Mouse (Mus musculus): Measurements from ENCODE around the gene Hcn1.

DNA sequence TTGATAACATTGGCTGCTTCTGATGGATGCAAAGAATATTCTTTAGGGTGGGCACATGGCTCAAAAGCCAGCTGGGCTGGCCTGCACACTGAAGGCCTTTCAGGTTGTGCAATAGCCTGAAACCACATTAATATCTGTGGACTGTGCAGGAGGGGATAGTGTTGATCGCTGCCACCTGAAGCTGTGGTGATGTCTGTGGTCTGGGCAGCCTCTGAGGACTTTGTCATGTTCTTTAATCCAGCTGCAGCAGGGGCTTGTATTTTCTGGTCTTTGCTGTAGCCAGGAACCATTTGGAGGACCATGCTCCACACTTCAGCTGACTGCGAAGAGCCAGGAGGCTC, 250.6 kb downstream of the Hcn1 start:
- TF ChIP-seq CTCF (IDR thresholded peaks at IDR 0.05; ENCODE audit: low read depth) (no peak), EP300 (IDR thresholded peaks at IDR 0.05; ENCODE audit: low read depth) (no peak)

All from heart, postnatal 0 days (tissue).